Mouse (Mus musculus): ENCODE data around the gene Fgfbp3. TPM values are rescaled to one million over a fixed set of nuclear protein-coding genes. Genes with fewer than 3 reads are reported as not detected.
A peak's percentile ranks its signal among the peaks of the same experiment; 100 is the strongest.

The Fgfbp3 gene
- polyA plus RNA-seq, 1 experiment from 2014 or later: 1.0 TPM

DNA sequence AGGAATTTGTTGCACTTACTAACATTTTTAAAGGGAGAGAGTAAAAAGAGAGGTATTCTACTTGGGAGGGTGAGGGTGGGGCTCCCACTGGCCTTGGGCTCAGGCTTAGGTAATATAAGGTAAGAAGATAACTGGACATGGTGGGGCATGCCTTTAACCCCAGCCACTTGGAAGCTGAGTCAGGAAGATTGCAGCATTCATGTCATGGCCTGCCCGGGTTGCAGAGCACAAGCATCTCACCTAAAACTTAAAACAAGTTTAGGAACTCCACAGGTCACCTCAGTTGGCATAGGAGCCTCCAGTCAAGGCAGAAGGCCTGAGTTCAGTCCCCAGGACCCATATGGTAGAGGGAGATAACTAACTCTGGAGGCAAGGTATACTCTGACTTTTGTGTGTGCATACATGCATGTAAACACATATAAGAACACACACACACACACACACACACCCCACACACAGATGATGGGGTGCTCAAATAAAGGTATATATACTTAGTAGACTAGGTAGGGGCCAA, 2.5 kb downstream of the Fgfbp3 start:
- Histone ChIP-seq H3K36me3 (replicated peaks; ENCODE audit: insufficient read depth, low read length) (no peaks in the 10 kb centered on the region), H3K9ac (replicated peaks) (no peak overlapping the region), H3K4me3 (ENCODE audit: low read depth, low read length) (no peak overlapping the region), H3K4me1 (ENCODE audit: insufficient read depth) (peaks cover 10% of the 10 kb centered on the region), H3K27me3 (ENCODE audit: insufficient read depth, low read length) (peaks cover 9% of the 10 kb centered on the region; the same call in 1 of the 2 replicates), H3K9me3 (ENCODE audit: low read length) (no peaks in the 10 kb centered on the region), H3K4me2 (ENCODE audit: low read depth, low read length) (no peak overlapping the region), H3K27ac (ENCODE audit: low read depth) (no peak overlapping the region)
- DNase-seq: peak; percentile 7
- TF ChIP-seq EP300 (IDR thresholded peaks at IDR 0.05; ENCODE audit: low read depth) (no peak), CTCF (IDR thresholded peaks at IDR 0.05; ENCODE audit: low read depth) (no peak)
- no peak for ATAC-seq
- 67% methylated on average over 1 of the region's 1 CpGs for WGBS (ENCODE audit: insufficient replicate concordance)

- H3K4me2 ChIP-seq (ENCODE audit: low read depth, low read length): no peak overlapping the region
- 81% methylated on average over 4 of the region's 4 CpGs for WGBS (ENCODE audit: insufficient replicate concordance)
- H3K27me3 ChIP-seq (ENCODE audit: insufficient read depth, low read length): peaks cover 9% of the 10 kb centered on the region; the same call in 1 of the 2 replicates
- DNase-seq (peak; percentile 2), ATAC-seq (no peak)
- no peak for TF ChIP-seq EP300 (IDR thresholded peaks at IDR 0.05; ENCODE audit: low read depth)
- TF ChIP-seq CTCF (IDR thresholded peaks at IDR 0.05; ENCODE audit: low read depth): no peak
- H3K4me3 ChIP-seq (ENCODE audit: low read depth, low read length): no peak overlapping the region
- no peak overlapping the region for H3K27ac ChIP-seq (ENCODE audit: low read depth)
- H3K36me3 ChIP-seq (replicated peaks; ENCODE audit: insufficient read depth, low read length): no peaks in the 10 kb centered on the region
- H3K9ac ChIP-seq (replicated peaks): no peak overlapping the region
- H3K4me1 ChIP-seq (ENCODE audit: insufficient read depth): peaks cover 10% of the 10 kb centered on the region
- no peaks in the 10 kb centered on the region for H3K9me3 ChIP-seq (ENCODE audit: low read length)
These were observed 3.2 kb downstream of the Fgfbp3 start for GRCm38 (mm10) chr19:36916206-36916605.

DNA sequence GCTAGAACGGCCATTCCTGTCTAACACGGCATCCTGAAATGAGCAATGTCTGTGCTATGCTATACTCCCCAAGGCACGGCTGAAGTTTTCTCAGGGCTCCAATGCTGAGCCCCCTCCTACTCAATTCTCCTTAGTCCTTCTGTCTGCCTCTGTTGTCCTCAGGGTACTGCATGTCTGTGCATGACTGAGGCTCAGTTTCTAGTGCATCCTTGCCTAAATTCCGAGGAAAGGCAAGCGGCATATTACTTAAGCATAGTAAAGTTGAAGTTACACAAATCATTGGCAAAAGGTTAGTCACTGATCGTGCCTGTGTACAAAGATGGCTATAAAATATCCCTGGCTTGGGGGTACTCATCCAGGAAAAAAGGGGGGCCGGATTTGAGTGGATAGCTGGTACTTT, 6.4 kb downstream of the Fgfbp3 start:
- Histone ChIP-seq H3K4me3 (ENCODE audit: low read depth, low read length) (no peak overlapping the region), H3K27ac (ENCODE audit: low read depth) (no peak overlapping the region), H3K9me3 (ENCODE audit: low read length) (no peaks in the 10 kb centered on the region), H3K27me3 (ENCODE audit: insufficient read depth, low read length) (peaks cover 4% of the 10 kb centered on the region; the same call in 1 of the 2 replicates), H3K4me2 (ENCODE audit: low read depth, low read length) (no peak overlapping the region), H3K9ac (replicated peaks) (no peak overlapping the region), H3K36me3 (replicated peaks; ENCODE audit: insufficient read depth, low read length) (no peaks in the 10 kb centered on the region), H3K4me1 (ENCODE audit: insufficient read depth) (no peaks in the 10 kb centered on the region)
- no peak for ATAC-seq
- TF ChIP-seq CTCF (IDR thresholded peaks at IDR 0.05; ENCODE audit: low read depth) (no peak), EP300 (IDR thresholded peaks at IDR 0.05; ENCODE audit: low read depth) (no peak)
- WGBS (ENCODE audit: insufficient replicate concordance): 80% methylated on average over 7 of the region's 7 CpGs
- no peak for DNase-seq

GRCm38 (mm10) chr19:36910424-36911045, 8.9 kb downstream of the Fgfbp3 start:
- 46% methylated on average over 12 of the region's 12 CpGs for WGBS (ENCODE audit: insufficient replicate concordance)
- no peaks in the 10 kb centered on the region for H3K27me3 ChIP-seq (ENCODE audit: insufficient read depth, low read length)
- no peak for ATAC-seq

DNA sequence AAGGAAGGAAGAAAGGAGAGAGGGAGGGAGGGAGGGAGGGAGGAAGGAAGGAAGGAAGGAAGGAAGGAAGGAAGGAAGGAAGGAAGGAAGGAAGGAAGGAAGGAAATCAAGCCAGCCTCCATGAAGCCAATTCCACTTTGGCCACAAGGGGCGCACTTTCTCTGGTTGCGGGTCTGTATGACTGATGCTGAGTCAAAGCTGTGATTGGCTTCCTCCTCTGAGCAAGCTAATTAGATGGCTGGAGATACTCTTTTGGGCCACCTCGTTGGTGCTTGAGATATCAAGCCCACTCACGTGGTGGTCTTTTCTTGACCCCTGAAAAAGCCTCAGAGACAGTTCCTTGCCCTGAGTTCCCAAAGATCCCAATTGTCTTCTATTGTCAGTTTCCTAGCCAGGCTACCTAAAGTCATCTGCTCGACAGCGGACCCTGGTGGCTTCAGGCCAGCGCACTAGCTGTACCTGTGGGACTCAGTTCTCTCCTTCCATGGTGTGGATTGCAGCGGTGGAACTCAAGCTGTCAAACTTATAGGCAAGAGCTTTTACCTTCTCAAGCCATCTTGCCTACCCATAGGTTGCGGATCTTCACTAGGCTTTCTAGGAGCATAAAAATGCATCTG, 9.6 kb downstream of the Fgfbp3 start:
- Histone ChIP-seq H3K9ac (replicated peaks) (no peak overlapping the region), H3K4me2 (ENCODE audit: low read depth, low read length) (no peak overlapping the region), H3K9me3 (ENCODE audit: low read length) (no peaks in the 10 kb centered on the region), H3K27me3 (ENCODE audit: insufficient read depth, low read length) (no peaks in the 10 kb centered on the region), H3K4me3 (ENCODE audit: low read depth, low read length) (no peak overlapping the region), H3K27ac (ENCODE audit: low read depth) (no peak overlapping the region), H3K36me3 (replicated peaks; ENCODE audit: insufficient read depth, low read length) (no peaks in the 10 kb centered on the region), H3K4me1 (ENCODE audit: insufficient read depth) (no peaks in the 10 kb centered on the region)
- ATAC-seq (peak; percentile 78), DNase-seq (peak; percentile 83)
- 22% methylated on average over 9 of the region's 9 CpGs for WGBS (ENCODE audit: insufficient replicate concordance)
- TF ChIP-seq CTCF (IDR thresholded peaks at IDR 0.05; ENCODE audit: low read depth): peak; percentile 82
- TF ChIP-seq EP300 (IDR thresholded peaks at IDR 0.05; ENCODE audit: low read depth): no peak

More at GRCm38 (mm10) chr19:36910424-36911045, 8.9 kb downstream of the Fgfbp3 start:
- H3K4me1 ChIP-seq (ENCODE audit: insufficient read depth): no peaks in the 10 kb centered on the region
- no peak overlapping the region for H3K4me2 ChIP-seq (ENCODE audit: low read depth, low read length)
- H3K4me3 ChIP-seq (ENCODE audit: low read depth, low read length): no peak overlapping the region
- no peak overlapping the region for H3K27ac ChIP-seq (ENCODE audit: low read depth)
- H3K9ac ChIP-seq (replicated peaks): no peak overlapping the region
- H3K9me3 ChIP-seq (ENCODE audit: low read length): no peaks in the 10 kb centered on the region
- no peaks in the 10 kb centered on the region for H3K36me3 ChIP-seq (replicated peaks; ENCODE audit: insufficient read depth, low read length)
- no peak for DNase-seq
- TF ChIP-seq CTCF (IDR thresholded peaks at IDR 0.05; ENCODE audit: low read depth) (no peak), EP300 (IDR thresholded peaks at IDR 0.05; ENCODE audit: low read depth) (no peak)

- ATAC-seq: no peak
- H3K9me3 ChIP-seq (ENCODE audit: low read length): no peaks in the 10 kb centered on the region
- TF ChIP-seq CTCF (IDR thresholded peaks at IDR 0.05; ENCODE audit: low read depth) (no peak), EP300 (IDR thresholded peaks at IDR 0.05; ENCODE audit: low read depth) (no peak)
- H3K4me3 ChIP-seq (ENCODE audit: low read depth, low read length): no peak overlapping the region
- H3K27me3 ChIP-seq (ENCODE audit: insufficient read depth, low read length): 0 out of 2 replicates have a peak, but pooled peaks cover 2% of the 10 kb centered on the region
- DNase-seq: no peak
- no peak overlapping the region for H3K9ac ChIP-seq (replicated peaks)
- no peaks in the 10 kb centered on the region for H3K36me3 ChIP-seq (replicated peaks; ENCODE audit: insufficient read depth, low read length)
- H3K4me2 ChIP-seq (ENCODE audit: low read depth, low read length): no peak overlapping the region
- WGBS (ENCODE audit: insufficient replicate concordance): 73% methylated on average over 3 of the region's 3 CpGs
- no peak overlapping the region for H3K27ac ChIP-seq (ENCODE audit: low read depth)
- 0 out of 2 replicates have a peak, but pooled peaks cover under 1% of the 10 kb centered on the region for H3K4me1 ChIP-seq (ENCODE audit: insufficient read depth)
These were observed 10.3 kb downstream of the Fgfbp3 start for GRCm38 (mm10) chr19:36909150-36909549.
